Mouse (Mus musculus) forebrain, embryonic 11.5 days (tissue): ENCODE measurements at regions not wholly inside any gene's neighbourhood (a gene's known extent, or its start where the extent isn't known, plus 50 kb on each side); places are given as distances from the start of the nearest gene placed in this dataset.
A peak's percentile ranks its signal among the peaks of the same experiment; 100 is the strongest.

Experiments
- ATAC-seq: fragments of 200-750 bp; cut with Nextera tagmentation; replicated peaks from 2 replicates; pipeline ENCODE4 v1.8.0; 2017; ENCODE audit warnings: moderate TSS enrichment; ENCODE audit not compliant: low FRiP score
- DNase-seq: peaks from one replicate; pipeline ENCODE4 v3.0.0-alpha.2; 2017; ENCODE audit warnings: low spot score
- H3K27ac ChIP-seq: fragments of 300-500 bp; sonication (generic); 2 replicates; pipeline ENCODE4 v1.5.1; 2014; ENCODE audit warnings: low read depth, low read length
- H3K27me3 ChIP-seq: fragments of 300-500 bp; sonication (generic); 2 replicates; pipeline ENCODE4 v1.6.1; 2014; ENCODE audit warnings: mild to moderate bottlenecking, low read length, mixed read lengths; ENCODE audit not compliant: control insufficient read depth, insufficient read depth
- H3K36me3 ChIP-seq: fragments of 300-500 bp; sonication (generic); 2 replicates; pipeline ENCODE4 v1.6.1; 2014; ENCODE audit warnings: mild to moderate bottlenecking, low read length, moderate library complexity, mixed read lengths; ENCODE audit not compliant: control insufficient read depth, insufficient read depth
- H3K4me1 ChIP-seq: fragments of 300-500 bp; sonication (generic); replicated peaks from 2 replicates; pipeline ENCODE4 v1.6.1; 2014; ENCODE audit warnings: low read length, mixed read lengths; ENCODE audit not compliant: control insufficient read depth, insufficient read depth
- H3K4me2 ChIP-seq: fragments of 300-500 bp; sonication (generic); 2 replicates; pipeline ENCODE4 v1.6.1; 2014; ENCODE audit warnings: low read depth, mild to moderate bottlenecking, low read length, moderate library complexity, mixed read lengths; ENCODE audit not compliant: severe bottlenecking
- H3K4me3 ChIP-seq: fragments of 300-500 bp; sonication (generic); 2 replicates; pipeline ENCODE4 v1.5.1; 2014; ENCODE audit warnings: low read depth, low read length
- H3K9ac ChIP-seq: fragments of 300-500 bp; sonication (generic); 2 replicates; pipeline ENCODE4 v1.6.1; 2014; ENCODE audit warnings: low read length
- H3K9me3 ChIP-seq: fragments of 300-500 bp; sonication (generic); 2 replicates; pipeline ENCODE4 v1.6.1; 2016; ENCODE audit warnings: low read length, mixed read lengths; ENCODE audit not compliant: control insufficient read depth
- WGBS: fragments of 180-500 bp; shearing (Covaris S2); extraction: QIAGEN DNeasy Blood & Tissue Kit; methylation state at CpG from one replicate; pipeline ENCODE4 v1.1.7; 2014; 5-methylcytosine and 5-hydroxymethylcytosine counted together

- H3K27me3 ChIP-seq = no peaks in the 10 kb centered on the region
- DNase-seq (no peak), ATAC-seq (no peak)
- H3K27ac ChIP-seq = no peak overlapping the region
- H3K36me3 ChIP-seq = no peaks in the 10 kb centered on the region
- no peaks in the 10 kb centered on the region for H3K9me3 ChIP-seq
- H3K9ac ChIP-seq = no peak overlapping the region
- 82% methylated on average over 6 of the region's 6 CpGs for WGBS
- H3K4me2 ChIP-seq = no peak overlapping the region
- no peak overlapping the region for H3K4me3 ChIP-seq
- H3K4me1 ChIP-seq = no peaks in the 10 kb centered on the region
These were observed 81.8 kb downstream of the Tbx18 start for GRCm38 (mm10) chr9:87649015-87649978.

GRCm38 (mm10) chr9:87648317-87648716 lies 82.7 kb downstream of the Tbx18 start:
- no peak for ATAC-seq
- Histone ChIP-seq H3K4me3 (no peak overlapping the region), H3K9ac (no peak overlapping the region), H3K4me2 (no peak overlapping the region), H3K27ac (no peak overlapping the region), H3K4me1 (no peaks in the 10 kb centered on the region), H3K9me3 (no peaks in the 10 kb centered on the region), H3K27me3 (no peaks in the 10 kb centered on the region), H3K36me3 (no peaks in the 10 kb centered on the region)
- peak; percentile 51 for DNase-seq
- WGBS = 57% methylated on average over 5 of the region's 5 CpGs

DNA sequence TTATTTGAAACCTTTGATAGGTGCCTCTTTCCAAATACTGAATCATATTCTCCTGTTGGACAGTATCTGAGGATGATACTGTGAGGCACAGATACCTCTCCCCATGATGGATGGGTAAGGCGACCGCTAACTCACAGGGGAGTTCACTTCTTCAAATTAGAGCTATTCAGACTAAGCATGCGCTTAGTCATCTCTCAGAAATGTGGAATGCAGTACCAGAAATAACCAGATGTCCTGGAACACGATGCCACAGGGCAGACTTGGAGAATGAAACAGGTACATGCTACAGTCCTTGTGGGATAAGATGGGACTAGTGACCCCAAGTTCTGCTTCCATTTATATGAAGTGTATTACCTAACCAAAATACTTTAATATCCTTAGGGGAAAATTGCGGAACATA lies 86.0 kb downstream of the Tbx18 start:
- Histone ChIP-seq H3K27ac (no peak overlapping the region), H3K27me3 (no peaks in the 10 kb centered on the region), H3K4me1 (no peaks in the 10 kb centered on the region), H3K9ac (no peak overlapping the region), H3K36me3 (no peaks in the 10 kb centered on the region), H3K4me2 (no peak overlapping the region), H3K4me3 (no peak overlapping the region), H3K9me3 (no peaks in the 10 kb centered on the region)
- 87% methylated on average over 5 of the region's 5 CpGs for WGBS
- no peak for DNase-seq
- no peak for ATAC-seq

DNA sequence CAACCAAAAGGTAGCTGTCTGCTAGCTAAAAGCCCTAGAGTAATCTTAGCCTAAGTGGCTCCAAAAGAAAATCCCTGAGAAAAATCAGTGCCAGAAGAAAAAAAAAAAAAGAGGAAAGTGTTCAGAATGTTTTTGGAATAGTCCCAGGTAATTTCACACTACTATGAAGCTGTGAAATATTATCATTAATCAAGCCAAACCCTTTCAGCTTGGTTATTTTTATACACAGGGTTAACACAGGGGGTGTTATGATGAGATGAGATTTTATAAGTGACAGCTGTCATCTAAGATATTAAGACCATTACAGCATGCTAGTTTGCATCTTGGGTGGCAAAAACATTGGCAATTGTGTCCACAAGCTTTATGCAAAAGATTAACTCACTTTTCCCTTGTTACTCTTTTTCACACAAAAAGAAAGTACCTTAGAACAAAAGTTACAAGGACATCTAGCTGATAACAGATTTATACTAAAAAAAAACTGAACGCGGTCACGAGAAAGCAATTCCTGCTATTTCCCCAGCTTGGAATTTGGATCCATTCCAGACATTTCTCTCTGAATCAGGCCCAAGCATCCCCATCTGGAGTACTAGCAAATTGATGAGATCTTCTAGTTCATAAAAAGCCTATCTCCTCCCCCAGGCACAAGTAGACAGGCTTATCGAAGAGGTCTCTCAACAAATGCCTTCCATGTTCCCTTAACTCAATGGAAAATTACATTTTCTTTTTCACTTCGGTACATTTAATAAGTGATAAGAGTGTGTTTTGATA lies 97.0 kb downstream of the Tbx18 start:
- H3K4me1 ChIP-seq = no peaks in the 10 kb centered on the region
- H3K9me3 ChIP-seq = no peaks in the 10 kb centered on the region
- ATAC-seq (no peak), DNase-seq (no peak)
- WGBS = 92% methylated on average over 5 of the region's 5 CpGs
- H3K36me3 ChIP-seq = no peaks in the 10 kb centered on the region
- H3K4me3 ChIP-seq = no peak overlapping the region
- no peak overlapping the region for H3K27ac ChIP-seq
- H3K27me3 ChIP-seq = no peaks in the 10 kb centered on the region
- no peak overlapping the region for H3K4me2 ChIP-seq
- H3K9ac ChIP-seq = no peak overlapping the region

DNA sequence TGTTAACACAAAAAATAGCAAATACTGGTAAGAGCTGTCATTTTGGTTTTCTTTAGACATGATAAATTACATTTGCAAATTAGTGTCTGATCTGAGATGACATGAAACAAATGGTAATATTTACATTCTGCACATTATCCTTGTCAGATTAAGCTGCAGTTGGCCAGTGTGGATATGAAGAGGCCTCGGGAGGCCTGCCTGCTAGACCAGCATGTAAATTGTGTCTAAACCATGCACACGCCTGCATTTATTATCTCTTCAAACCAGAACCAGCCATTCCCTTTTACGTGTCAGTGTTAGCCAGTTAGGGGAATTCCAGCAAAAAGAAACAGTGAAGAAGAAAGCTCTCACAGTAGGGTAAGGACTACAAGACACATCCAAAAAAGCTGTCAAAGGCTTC lies 104.6 kb downstream of the Tbx18 start:
- ATAC-seq (no peak), DNase-seq (no peak)
- Histone ChIP-seq H3K27me3 (no peaks in the 10 kb centered on the region), H3K9ac (no peak overlapping the region), H3K4me3 (no peak overlapping the region), H3K9me3 (no peaks in the 10 kb centered on the region), H3K4me1 (no peaks in the 10 kb centered on the region), H3K4me2 (no peak overlapping the region), H3K36me3 (no peaks in the 10 kb centered on the region), H3K27ac (no peak overlapping the region)
- 85% methylated on average over 3 of the region's 3 CpGs for WGBS

GRCm38 (mm10) chr9:87618238-87618673 lies 112.8 kb downstream of the Tbx18 start:
- Histone ChIP-seq H3K36me3 (no peaks in the 10 kb centered on the region), H3K9ac (no peak overlapping the region), H3K4me3 (no peak overlapping the region), H3K4me1 (no peaks in the 10 kb centered on the region), H3K4me2 (no peak overlapping the region), H3K27ac (no peak overlapping the region), H3K9me3 (no peaks in the 10 kb centered on the region), H3K27me3 (no peaks in the 10 kb centered on the region)
- 41% methylated on average over 7 of the region's 7 CpGs for WGBS
- no peak for DNase-seq
- ATAC-seq = peak; percentile 56; the same call in 1 of the 2 replicates

DNA sequence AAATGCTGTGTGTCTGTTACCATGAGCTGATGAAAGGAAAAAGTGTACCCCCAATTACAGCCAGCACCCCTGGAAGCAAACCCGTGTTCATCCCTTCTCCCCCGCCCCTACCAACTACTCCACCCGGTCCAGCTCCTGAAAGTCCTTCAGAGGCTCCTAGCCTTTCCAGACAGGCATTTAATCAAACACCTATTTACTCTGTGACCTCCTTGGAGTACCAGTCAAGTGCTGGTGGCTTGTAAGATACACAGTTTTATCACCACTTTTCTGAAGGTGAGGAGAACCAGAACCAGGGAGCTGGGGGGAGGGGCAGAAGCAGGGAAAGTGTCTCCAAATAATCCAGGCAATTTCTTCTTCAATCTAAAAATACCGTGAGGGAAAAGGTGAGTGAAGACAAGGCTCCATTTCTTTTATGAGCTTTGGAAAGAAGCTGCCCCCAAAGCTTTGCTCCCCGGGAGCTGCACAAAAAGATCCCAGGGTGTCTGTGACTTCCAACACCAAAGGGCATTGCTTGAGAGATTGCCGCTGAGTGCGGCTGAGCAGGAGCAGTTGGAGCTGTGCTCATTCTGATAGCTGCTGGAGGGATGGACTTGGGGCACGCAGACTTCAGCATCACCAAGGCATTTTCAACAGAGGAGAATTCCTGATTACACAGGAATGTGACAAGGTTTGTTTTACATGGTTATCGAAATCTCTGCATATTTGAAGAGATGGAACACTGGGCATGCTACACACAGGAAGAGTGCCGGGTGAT lies 123.0 kb downstream of the Tbx18 start:
- H3K36me3 ChIP-seq = no peaks in the 10 kb centered on the region
- no peaks in the 10 kb centered on the region for H3K9me3 ChIP-seq
- DNase-seq (no peak), ATAC-seq (no peak)
- H3K9ac ChIP-seq = no peak overlapping the region
- no peaks in the 10 kb centered on the region for H3K4me1 ChIP-seq
- H3K4me2 ChIP-seq = no peak overlapping the region
- WGBS = 79% methylated on average over 10 of the region's 10 CpGs
- no peak overlapping the region for H3K4me3 ChIP-seq
- no peaks in the 10 kb centered on the region for H3K27me3 ChIP-seq
- H3K27ac ChIP-seq = no peak overlapping the region

- no peak overlapping the region for H3K4me3 ChIP-seq
- H3K9ac ChIP-seq = no peak overlapping the region
- 67% methylated on average over 2 of the region's 2 CpGs for WGBS
- no peaks in the 10 kb centered on the region for H3K4me1 ChIP-seq
- ATAC-seq (no peak), DNase-seq (no peak)
- no peaks in the 10 kb centered on the region for H3K27me3 ChIP-seq
- no peaks in the 10 kb centered on the region for H3K9me3 ChIP-seq
- H3K4me2 ChIP-seq = no peak overlapping the region
- H3K27ac ChIP-seq = no peak overlapping the region
- no peaks in the 10 kb centered on the region for H3K36me3 ChIP-seq
These were observed 155.5 kb downstream of the Tbx18 start for GRCm38 (mm10) chr9:87575591-87575990.
